Mouse (Mus musculus): ENCODE measurements around the gene Hyal1. TPM values are rescaled to one million over a fixed set of nuclear protein-coding genes. Genes with fewer than 3 reads are reported as not detected.

Hyal1 gene
- 1 to 10 TPM; 4.6 to 4.8 TPM for total RNA-seq (2021)
- long read RNA-seq, experiment 1 = 0 reads
- long read RNA-seq, experiment 2, partial matches to known transcripts = 0 of 4 reads
- long read RNA-seq, experiment 2, other reads (novel, unspliced or antisense) = 1 of 4 reads

DNA sequence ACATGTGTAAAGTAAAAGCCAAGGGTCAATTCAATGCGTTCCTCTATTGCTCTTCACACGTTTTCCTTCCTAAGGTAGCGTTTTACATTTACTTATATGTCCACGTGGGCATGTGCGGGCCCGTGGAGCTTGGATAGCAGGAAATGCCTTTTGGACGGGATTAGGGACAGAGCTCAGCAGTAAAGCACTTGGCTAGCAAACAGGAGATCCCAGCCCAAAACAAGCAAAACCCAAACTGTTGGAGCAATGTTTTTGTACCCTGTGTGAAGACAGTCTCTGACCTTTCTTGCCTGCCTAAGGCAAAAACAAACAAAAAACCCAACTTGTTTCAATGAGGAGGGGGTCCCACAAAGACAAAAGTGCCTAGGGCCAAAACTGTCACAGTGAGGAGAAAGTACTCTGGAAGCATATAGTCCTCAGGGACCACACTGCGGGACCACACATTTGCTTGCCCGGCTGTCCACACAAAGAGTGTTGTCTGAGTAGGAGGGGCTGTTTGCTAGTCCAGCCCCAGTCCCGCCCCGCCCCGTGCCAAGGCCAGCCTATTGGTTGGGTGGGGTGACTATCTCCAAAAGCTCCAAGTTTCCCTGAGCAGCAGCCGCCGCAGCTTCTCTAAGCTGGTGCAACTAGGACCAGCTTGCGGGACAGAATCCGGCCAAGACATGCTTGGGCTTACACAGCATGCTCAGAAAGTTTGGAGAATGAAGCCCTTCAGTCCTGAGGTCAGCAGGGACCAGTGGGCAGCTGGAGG is at the start of gene Hyal1:
Hyal1 (plus strand) TSS at position 571 of the 751 bp plus-strand sequence.
- DNase-seq (ENCODE audit: low spot score in 2 of 2) = peak; percentile 73 to 88

DNA sequence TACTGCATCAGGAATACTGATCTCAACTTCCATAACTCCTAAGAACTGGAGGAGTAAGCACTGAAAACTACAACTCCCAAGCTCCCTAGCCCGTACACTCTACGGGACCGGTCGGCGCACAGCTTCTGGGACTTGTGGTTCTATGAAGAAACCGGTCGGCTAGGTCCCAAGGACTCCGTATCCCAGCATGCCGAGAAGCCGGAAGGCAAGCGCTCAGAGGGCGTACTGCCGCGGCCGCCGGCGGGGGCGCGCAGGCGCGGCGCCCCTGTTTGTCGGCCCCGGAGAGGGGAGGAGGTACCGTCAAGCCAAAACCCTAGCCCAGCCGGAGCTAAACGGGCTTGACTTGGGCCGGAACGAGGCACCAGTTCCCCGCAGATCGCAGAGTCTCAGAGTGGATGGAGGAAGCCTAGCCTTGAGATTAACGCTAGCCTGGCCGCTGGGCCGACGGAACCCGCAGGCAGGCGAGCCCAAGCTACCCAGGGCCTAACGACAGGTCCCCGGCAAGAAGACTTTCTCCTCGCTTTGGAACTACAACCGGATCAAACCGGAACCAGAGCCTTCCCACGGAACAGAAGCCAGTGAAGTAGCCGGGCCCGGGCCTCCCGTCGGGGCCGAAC is 42.8 kb upstream of the Hyal1 start, which contains the start of gene Tmem115:
Tmem115 (plus strand) TSS at position 155 of the 617 bp plus-strand sequence.
- DNase-seq (ENCODE audit: low spot score in 2 of 2) = peak; percentile 80 to 88

DNA sequence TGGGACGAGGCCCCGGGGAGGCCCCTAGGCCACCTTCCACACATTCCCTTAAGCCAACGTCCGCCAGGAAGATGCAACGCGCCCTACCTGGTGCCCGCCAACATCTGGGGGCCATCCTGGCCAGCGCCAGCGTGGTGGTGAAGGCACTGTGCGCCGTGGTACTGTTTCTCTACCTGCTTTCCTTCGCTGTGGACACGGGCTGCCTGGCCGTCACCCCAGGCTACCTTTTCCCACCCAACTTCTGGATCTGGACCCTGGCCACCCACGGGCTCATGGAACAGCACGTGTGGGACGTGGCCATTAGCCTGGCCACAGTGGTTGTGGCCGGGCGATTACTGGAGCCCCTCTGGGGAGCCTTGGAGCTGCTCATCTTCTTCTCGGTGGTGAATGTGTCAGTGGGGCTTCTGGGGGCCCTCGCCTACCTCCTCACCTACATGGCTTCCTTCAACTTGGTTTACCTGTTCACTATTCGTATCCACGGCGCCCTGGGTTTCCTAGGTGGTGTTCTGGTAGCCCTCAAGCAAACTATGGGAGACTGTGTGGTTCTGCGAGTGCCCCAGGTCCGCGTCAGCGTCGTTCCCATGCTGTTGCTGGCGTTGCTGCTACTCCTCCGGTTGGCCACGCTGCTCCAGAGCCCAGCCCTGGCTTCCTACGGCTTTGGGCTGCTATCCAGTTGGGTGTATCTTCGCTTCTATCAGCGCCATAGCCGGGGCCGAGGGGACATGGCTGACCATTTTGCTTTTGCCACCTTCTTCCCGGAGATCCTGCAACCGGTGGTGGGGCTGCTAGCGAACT is 42.1 kb upstream of the Hyal1 start:
- DNase-seq (ENCODE audit: low spot score in 2 of 2) = peak in 1 of 2 experiments; percentile 57

DNA sequence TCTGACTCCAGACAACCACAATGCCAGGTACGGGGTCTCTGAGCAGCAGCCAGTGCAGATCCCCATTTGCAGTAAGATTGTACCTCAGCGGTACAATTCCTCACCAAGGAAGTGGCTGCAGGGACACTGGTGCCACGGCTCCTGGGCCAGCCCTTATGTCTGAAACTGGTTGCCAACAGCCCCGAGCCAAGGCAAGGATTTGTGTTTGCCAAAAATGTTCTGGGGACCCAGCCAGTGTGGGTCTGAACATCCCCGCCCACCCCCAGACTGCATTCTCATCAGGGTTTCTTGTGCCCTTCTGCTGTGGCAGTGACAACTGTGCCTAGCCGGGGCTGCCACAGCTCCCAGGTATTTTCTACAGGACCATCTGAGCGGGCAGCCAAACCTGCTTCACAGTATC is 38.5 kb upstream of the Hyal1 start:
- DNase-seq (ENCODE audit: low spot score in 2 of 2) = no peak

DNA sequence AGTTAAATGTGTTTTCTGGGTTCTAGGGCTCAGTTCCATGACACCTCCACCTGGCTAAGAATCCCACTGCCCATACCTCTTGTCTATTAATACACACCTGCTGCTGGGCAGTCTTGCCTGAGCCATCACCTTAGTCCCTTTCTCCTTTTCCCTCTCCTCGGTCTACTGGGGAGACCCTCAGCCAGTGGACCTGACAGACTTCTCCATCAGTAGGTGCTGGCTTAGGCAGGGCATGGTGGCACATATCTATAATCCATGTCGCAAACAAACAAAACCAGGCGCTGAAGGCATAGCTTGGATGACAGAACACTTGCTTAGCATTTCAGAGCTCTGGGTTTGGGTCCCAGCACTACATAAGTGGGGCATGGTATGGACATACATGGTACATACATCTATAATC is 38.0 kb upstream of the Hyal1 start:
- no peak for DNase-seq (ENCODE audit: low spot score in 2 of 2)

DNA sequence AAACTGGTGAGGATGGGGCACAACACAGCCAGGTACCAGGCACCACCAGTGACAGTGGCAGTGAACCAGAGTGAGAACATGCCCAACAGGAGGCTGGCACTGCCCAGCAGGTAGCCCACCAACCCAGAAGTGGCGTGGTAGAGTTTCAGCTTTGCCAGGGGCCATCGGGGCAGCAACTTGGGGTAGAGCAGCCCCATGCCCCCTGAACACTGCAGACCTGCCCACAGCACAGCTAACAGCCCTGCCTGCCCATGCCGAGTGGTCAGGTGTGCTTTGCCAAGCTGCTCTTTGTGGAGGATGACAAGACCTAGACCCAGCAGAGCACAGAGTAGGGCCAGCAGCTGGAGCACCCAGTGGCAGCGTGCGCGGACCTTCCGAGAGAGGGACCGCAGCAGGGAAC is 36.8 kb upstream of the Hyal1 start:
- DNase-seq (ENCODE audit: low spot score in 2 of 2) = no peak

DNA sequence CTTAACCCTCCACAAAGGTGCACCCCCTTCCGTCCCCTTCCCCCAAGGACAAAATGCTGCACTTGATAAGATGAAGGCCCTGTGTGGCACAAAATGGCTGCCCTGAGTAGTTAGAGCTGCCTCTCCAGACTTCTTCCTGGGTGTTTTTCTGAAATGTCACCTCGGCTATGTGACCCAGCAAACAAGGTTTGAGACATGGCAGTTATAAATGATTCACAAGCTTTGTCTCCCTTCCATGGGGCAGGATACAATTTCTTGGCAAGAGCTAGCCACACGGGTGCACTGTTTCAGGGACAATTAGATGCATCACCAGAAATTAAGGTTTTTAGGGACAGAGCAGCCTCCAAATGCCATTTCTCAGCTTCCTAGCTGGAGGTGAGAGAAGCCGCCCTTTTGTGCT is 36.3 kb upstream of the Hyal1 start:
- no peak for DNase-seq (ENCODE audit: low spot score in 2 of 2)

DNA sequence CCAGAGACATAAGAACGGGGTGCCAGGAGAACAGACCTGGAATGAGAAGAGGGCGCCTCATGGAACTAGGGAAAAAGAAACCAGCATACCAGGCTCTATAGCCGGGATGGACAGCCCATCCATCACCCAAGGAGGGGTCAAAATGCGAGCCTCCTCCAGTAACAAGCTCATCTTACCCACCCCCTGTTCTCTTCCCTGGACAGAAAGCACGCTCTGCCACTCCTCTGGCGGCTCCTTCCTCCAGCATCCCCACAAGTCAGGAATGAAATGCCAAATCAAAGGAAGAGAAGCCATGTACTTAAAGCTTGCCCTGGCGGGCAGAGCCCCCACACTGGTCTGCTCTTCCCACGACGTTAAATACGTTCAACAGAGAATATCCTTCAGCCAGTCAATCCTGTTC is 35.7 kb upstream of the Hyal1 start:
- no peak for DNase-seq (ENCODE audit: low spot score in 2 of 2)

DNA sequence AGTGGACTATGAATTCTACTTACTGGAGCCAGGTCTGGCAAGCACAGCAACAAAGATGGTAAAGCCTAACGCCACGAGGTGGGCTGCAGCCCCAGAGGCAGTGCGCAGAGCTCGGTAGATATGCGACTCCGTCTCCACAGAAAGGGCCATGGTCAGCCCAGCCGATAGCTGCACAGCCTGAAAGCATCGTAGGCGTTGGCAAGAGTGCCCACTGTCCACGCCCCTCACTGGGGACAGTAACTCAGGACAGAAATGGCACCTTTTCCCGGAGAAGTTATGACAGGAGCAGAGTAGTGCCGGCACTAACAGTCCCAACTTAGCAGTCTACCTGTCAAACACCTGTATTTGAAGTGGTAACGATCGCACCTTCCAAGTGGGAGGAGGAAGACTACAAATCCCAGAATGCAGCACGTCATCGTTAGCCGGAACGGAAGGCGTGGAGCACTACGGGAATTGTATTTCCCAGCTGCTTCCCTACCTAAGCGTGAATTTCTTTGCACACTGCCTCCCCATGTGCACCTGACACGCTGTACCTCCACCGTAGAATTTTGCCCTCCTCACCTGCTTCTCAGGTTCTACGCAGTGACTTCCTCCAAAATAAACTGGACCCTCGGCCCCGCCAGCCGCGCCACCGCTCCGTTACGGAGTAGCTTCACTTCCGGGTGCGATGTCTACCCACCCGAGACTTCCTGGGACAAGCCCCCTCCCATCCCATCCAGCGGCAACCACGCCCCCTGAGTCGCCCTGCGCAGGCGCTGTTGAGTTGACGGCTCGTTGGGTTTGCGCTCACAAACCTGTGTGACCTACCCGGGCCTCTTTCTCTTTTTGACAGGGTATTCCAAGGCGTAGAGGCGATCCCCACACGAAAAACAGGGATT is 35.0 kb upstream of the Hyal1 start, which contains the start of the genes Cyb561d2 and Nprl2:
Cyb561d2 (minus strand) TSS at position 720 of the 878 bp plus-strand sequence.
Nprl2 (plus strand) TSS at position 753 of the 878 bp plus-strand sequence.
- DNase-seq (ENCODE audit: low spot score in 2 of 2) = peak; percentile 83 to 92

DNA sequence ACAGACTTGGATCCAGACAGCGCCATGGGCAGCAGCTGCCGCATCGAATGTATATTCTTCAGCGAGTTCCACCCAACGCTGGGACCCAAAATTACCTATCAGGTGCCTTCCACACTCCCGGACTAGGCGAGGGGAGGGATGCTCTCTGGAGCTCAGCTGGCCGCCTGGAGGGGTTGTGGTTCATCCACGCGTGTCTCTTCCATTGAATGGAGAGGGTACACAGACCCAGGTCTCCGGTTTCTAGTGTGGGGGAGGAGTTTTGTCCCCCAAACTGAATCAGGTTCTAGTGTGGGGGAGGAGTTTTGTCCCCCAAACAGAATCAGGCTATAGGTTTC is 34.4 kb upstream of the Hyal1 start:
- no peak for DNase-seq (ENCODE audit: low spot score in 2 of 2)

DNA sequence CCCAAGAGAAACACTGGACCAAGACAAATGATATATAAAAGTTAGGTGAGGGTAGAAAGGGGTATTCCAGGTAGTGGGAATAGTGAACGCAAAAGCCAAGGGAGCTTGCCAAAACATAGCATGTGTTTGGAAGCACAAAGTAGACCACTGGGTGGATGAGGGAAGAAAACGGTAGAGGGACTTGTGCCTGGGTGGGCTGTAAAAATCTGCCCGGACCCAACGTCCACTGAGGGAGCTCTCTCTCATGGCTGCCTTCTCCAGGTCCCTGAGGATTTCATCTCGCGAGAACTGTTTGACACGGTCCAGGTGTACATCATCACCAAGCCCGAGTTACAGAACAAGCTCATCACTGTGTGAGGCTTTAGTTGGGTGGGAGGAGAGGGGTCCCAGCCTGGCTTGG is 34.0 kb upstream of the Hyal1 start:
- no peak for DNase-seq (ENCODE audit: low spot score in 2 of 2)

DNA sequence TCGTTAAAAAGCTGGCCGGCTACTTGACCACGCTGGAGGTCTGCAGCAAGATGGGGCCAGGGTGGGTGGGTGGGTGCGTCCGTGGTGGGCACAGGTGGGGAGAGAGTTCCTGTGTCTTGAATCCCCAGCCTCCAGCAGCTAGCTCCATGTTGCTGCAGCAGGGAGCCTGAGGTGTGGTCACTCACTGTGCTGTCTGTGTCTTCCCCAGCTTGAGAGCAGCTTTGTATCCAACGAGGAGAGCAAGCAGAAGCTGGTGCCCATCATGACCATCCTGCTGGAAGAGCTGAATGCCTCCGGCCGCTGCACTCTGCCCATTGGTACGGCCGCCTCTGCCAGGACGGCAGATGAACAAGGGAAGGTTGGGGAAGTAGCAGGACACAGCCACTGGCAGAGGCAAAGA is 33.4 kb upstream of the Hyal1 start:
- DNase-seq (ENCODE audit: low spot score in 2 of 2) = no peak

DNA sequence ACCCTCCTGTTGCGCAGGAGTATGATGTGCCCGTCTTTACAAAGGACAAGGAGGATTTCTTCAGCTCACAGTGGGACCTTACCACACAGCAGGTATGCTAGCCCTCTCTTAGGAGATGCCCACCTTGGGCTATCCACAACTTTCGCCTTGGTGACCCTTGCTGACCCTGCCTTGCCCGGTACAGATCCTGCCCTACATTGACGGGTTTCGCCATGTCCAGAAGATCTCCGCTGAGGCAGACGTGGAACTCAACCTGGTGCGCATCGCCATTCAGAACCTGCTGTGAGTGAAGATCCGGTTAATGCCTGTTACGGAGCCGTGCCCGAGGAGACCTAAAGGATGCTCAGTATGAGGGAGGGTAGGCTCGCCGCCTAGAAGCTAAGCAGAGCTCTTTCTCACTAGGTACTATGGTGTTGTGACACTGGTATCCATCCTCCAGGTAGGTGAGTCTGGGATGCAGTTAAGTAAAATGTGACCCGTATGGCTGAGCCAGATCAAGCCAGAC is 32.5 kb upstream of the Hyal1 start:
- DNase-seq (ENCODE audit: low spot score in 2 of 2) = no peak

DNA sequence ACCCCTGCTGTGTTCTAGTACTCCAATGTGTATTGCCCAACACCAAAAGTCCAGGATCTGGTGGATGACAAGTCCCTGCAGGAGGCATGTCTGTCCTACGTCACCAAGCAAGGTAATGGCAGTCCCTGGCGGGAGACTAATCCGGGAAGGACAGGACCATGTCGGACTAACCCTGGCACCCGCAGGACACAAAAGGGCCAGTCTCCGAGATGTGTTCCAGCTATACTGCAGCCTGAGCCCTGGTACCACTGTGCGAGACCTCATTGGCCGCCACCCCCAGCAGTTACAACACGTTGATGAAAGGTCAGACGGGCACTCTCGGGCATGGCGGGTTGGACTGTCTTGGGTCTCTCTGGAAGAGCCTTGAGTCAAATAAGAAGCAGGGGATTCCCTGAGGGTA is 32.0 kb upstream of the Hyal1 start:
- no peak for DNase-seq (ENCODE audit: low spot score in 2 of 2)

DNA sequence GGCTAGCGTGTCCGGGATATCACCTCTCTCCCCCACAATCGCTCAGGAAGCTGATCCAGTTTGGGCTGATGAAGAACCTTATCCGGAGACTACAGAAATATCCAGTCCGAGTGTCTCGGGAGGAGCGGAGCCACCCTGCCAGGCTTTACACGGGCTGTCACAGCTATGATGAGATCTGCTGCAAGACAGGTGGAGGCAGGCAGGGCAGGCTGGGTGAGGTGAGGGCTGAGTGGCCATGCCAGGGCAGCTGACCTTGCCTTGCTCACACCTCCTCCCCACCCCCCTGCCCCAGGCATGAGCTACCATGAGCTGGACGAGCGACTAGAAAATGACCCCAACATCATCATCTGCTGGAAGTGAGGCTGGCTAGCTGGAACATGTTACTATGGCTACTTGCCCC is 31.5 kb upstream of the Hyal1 start:
- DNase-seq (ENCODE audit: low spot score in 2 of 2) = no peak

DNA sequence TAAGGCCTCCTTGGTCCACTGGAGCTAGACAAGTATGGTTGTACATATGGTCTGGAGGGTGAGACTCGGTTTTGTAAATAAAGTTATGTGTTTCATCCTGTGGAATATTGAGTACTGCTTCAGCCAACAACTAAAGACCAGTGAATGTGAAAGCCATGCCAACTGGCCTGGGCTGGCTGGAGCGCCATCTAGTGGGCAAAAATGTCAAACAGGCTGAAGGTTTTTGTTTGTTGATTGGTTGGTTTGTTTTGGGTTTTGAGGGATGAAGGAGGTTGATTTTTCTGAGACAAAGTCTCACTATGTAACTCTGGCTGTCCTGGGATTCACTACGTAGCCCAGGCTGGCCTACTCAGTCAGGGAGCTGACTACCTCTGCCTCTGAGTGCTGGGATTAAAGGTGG is 31.1 kb upstream of the Hyal1 start:
- DNase-seq (ENCODE audit: low spot score in 2 of 2) = peak; percentile 68 to 78

DNA sequence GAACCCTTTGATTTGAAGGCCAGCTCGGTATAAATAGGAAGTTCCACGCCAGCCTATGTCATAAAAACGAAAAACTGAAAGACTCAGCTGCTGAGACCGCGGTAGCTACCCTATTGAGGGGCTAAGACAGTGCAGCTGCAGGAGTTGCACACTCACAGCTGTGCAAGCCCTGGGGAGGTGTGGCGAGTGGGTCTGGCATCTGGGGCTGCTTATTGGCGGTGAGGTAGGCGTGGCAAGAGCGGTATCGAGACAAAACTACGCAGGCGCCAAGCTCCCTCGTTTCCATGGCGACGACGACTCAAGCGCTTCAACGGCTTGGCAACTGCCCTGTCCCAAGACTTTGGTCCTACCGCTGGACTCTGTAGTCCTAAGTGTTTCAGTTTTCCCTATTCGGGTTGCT is 29.7 kb upstream of the Hyal1 start, which contains the start of gene Zmynd10:
Zmynd10 (plus strand) TSS at position 273 of the 400 bp plus-strand sequence.
- DNase-seq (ENCODE audit: low spot score in 2 of 2) = peak; percentile 72 to 91

DNA sequence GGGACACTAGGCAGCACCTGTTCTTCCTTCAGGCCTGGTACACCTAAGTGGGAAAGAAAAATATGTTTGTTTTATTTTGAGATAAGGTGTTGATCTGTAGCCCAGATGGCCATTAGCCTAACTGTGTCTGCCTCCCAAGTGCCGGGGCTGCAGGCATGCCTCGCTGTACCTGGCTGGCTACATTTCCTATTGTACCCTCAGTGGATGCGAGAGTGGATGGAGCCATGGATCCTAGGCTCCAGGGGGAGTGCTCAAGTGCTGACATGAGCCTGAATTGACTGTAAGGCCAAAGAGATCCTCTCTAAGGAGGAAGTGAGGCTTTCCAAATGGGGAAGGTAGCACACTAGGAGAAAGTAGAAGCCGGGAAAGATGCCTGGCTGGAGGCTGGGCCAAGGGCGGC is 28.8 kb upstream of the Hyal1 start:
- DNase-seq (ENCODE audit: low spot score in 2 of 2) = no peak

DNA sequence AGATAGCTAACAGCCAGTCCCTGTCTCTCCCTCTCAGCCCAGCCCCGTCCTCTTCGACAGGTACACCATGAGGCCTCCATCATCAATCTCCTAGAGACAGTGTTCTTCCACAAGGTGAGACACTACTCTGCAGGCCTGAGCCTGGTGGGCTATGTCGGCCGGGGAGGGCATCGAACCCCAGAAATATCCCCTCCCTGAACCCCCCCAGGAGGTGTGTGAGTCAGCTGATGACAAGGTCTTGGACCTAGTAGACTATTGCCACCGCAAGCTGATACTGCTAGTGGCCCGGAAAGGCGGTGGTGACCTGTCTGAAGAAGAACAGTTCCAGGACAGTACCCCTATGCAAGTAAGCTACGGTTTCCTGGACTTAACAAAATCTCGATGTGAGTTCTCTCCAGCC is 27.9 kb upstream of the Hyal1 start:
- no peak for DNase-seq (ENCODE audit: low spot score in 2 of 2)

DNA sequence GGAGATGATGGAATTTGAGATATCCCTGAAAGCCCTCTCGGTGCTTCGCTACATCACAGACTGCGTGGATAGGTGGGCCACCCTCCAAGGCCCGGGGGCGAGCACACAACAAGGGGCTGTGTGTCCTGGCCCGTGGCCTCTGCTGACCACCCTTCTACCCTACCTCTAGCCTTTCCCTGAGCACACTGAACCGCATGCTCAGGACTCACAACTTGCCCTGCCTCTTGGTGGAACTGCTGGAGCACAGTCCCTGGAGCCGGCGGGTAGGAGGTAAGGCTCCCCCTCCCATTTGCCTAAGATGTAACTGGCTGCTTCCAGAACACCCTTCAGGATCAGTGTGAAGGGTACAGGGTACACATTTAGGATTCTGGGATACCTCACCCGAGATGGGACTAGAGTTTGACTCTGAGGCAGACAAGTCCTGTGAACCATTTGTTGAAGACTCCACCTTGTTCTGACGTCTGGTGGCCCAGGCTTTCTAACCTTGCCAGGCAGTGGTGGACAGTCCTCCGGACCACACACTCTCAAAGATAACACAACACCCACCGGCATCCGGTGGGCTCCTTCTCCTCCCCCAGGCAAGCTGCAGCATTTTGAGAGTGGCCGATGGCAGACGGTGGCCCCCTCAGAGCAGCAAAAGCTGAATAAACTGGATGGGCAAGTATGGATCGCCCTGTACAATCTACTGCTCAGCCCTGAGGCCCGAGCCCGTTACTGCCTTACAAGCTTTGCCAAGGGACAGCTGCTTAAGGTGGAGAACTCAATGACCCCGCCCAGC is 27.2 kb upstream of the Hyal1 start:
- DNase-seq (ENCODE audit: low spot score in 2 of 2) = no peak
